In genomic region chr1:155232786-155233185, GRCm38 (mm10) we compare ENCODE assay signal across 8 mouse cellular contexts. TPM values are rescaled to one million over a fixed set of nuclear protein-coding genes. Genes with fewer than 3 reads are reported as not detected.
DNase-seq lines count a peak whose midpoint lies in the region; ATAC-seq lines count a peak whose summit lies in the region.

No protein-coding gene starts in this region.

- no peaks in the 10 kb centered on the region for H3K9me3 ChIP-seq in heart, embryonic 16.5 days (replicated peaks; ENCODE audit: control insufficient read depth, low read length)
- no peaks in the 10 kb centered on the region for H3K9me3 ChIP-seq in forebrain, embryonic 15.5 days
- H3K9me3 ChIP-seq in midbrain, embryonic 13.5 days, result no peaks in the 10 kb centered on the region

- no peak overlapping the region for H3K4me3 ChIP-seq in heart, embryonic 16.5 days (ENCODE audit: low read length)
- H3K4me3 ChIP-seq in forebrain, embryonic 15.5 days, result no peak overlapping the region
- H3K4me3 ChIP-seq in midbrain, embryonic 13.5 days (replicated peaks), result no peak overlapping the region

- no peak for ATAC-seq in heart, embryonic 16.5 days (replicated peaks; ENCODE audit: extremely low read depth, insufficient read depth, low FRiP score)
- no peak for ATAC-seq in forebrain, embryonic 15.5 days (replicated peaks)
- no peak for ATAC-seq in midbrain, embryonic 13.5 days
- no peak for ATAC-seq in erythroblast, adult 5-6 weeks (replicated peaks; ENCODE audit: low FRiP score, poor library complexity, severe bottlenecking)

- H3K9ac ChIP-seq in heart, embryonic 16.5 days (ENCODE audit: low read length), result peak overlapping the region; percentile 56
- no peak overlapping the region for H3K9ac ChIP-seq in forebrain, embryonic 15.5 days (replicated peaks)
- H3K9ac ChIP-seq in midbrain, embryonic 13.5 days (replicated peaks), result no peak overlapping the region

- peak overlapping the region; percentile 99 for H3K27ac ChIP-seq in heart, embryonic 16.5 days (ENCODE audit: low read length)
- H3K27ac ChIP-seq in forebrain, embryonic 15.5 days (replicated peaks), result peak overlapping the region; percentile 92
- H3K27ac ChIP-seq in midbrain, embryonic 13.5 days, result peak overlapping the region; percentile 96

- peaks cover 5% of the 10 kb centered on the region; the same call in 1 of the 2 replicates for H3K36me3 ChIP-seq in heart, embryonic 16.5 days (ENCODE audit: control insufficient read depth, insufficient read depth)
- H3K36me3 ChIP-seq in forebrain, embryonic 15.5 days, result no peaks in the 10 kb centered on the region
- H3K36me3 ChIP-seq in midbrain, embryonic 13.5 days, result no peaks in the 10 kb centered on the region

- H3K4me2 ChIP-seq in heart, embryonic 16.5 days (ENCODE audit: low read depth, low read length), result peak overlapping the region; percentile 31
- H3K4me2 ChIP-seq in forebrain, embryonic 15.5 days (replicated peaks), result no peak overlapping the region
- H3K4me2 ChIP-seq in midbrain, embryonic 13.5 days (replicated peaks), result no peak overlapping the region

- no peak for DNase-seq in heart, adult 8-10 months (ENCODE audit: low spot score)
- DNase-seq in cerebellum, postnatal 14 days, result peak; percentile 67 to 72
- no peak for DNase-seq in left cerebral cortex, adult 9 months (ENCODE audit: low spot score in 2 of 2)
- no peak for DNase-seq in thymus, adult 18-20 months

- H3K27me3 ChIP-seq in heart, embryonic 16.5 days (ENCODE audit: control insufficient read depth, insufficient read depth, low read length), result no peaks in the 10 kb centered on the region
- no peaks in the 10 kb centered on the region for H3K27me3 ChIP-seq in forebrain, embryonic 15.5 days
- no peaks in the 10 kb centered on the region for H3K27me3 ChIP-seq in midbrain, embryonic 13.5 days

- WGBS in heart, embryonic 16.5 days, result 61% methylated on average over 6 of the region's 6 CpGs
- 65% methylated on average over 6 of the region's 6 CpGs for WGBS in forebrain, embryonic 15.5 days
- WGBS in midbrain, embryonic 13.5 days, result 75% methylated on average over 6 of the region's 6 CpGs

- H3K4me1 ChIP-seq in heart, embryonic 16.5 days (ENCODE audit: control insufficient read depth, insufficient read depth, low read length), result peaks cover 72% of the 10 kb centered on the region
- peaks cover 74% of the 10 kb centered on the region for H3K4me1 ChIP-seq in forebrain, embryonic 15.5 days
- peaks cover 99% of the 10 kb centered on the region for H3K4me1 ChIP-seq in midbrain, embryonic 13.5 days (replicated peaks)

RNA-seq across cellular contexts. Expression of gene BC034090, which starts 11.5 kb away (rescaled TPM):
- polyA plus RNA-seq in heart, embryonic 16.5 days (2015; fragmentation: Nextera tagmentation; extraction: Ambion mirVana), result 9.1 and 10.9 TPM in 2 replicates
- 10 to 100 TPM; 33.0 to 42.1 (median 39.3) TPM for total RNA-seq in heart, adult 8-10 months (2022)
- polyA plus RNA-seq in forebrain, embryonic 15.5 days (2015; fragmentation: Nextera tagmentation; extraction: Ambion mirVana), result 3.3 and 4.9 TPM in 2 replicates
- 3.9 and 5.5 TPM in 2 replicates for polyA plus RNA-seq in midbrain, embryonic 13.5 days (2015; fragmentation: Nextera tagmentation; extraction: Ambion mirVana)
- total RNA-seq in erythroblast, adult 5-6 weeks (2015; ENCODE audit: low replicate concordance), result not detected in 2 replicates
- total RNA-seq in erythroblast, adult 5-6 weeks (2017; ENCODE audit: low replicate concordance), result not detected in 2 replicates

Comparison
In these comparisons a context has a peak if more than half of its experiments do, and no peak if none do; other contexts are left out.
1. DNase-seq: peak in cerebellum, postnatal 14 days (2 of 2); none in heart, adult 8-10 months (single experiment), left cerebral cortex, adult 9 months (0 of 2) and thymus, adult 18-20 months (0 of 2).
2. Peak in every context shown above with its lines, with median percentiles within 50 percentile points of each other: H3K27ac ChIP-seq.